Mouse (Mus musculus) cerebral cortex, adult 2 months (tissue): ENCODE measurements around the gene Rbfox1.

Experiments
- WGBS: fragments of 180-500 bp; shearing (Covaris S2); methylation state at CpG from one replicate; pipeline ENCODE4 v1.1.7; 2018; 5-methylcytosine and 5-hydroxymethylcytosine counted together

Rbfox1 gene

GRCm38 (mm10) chr16:6961931-6962379, 1076.8 kb downstream of the Rbfox1 start:
- WGBS: 56% methylated on average over 2 of the region's 2 CpGs

- WGBS: 39% methylated on average over 5 of the region's 5 CpGs
Observed at GRCm38 (mm10) chr16:6962508-6962907, 1077.4 kb downstream of the Rbfox1 start.

- 45% methylated on average over 4 of the region's 4 CpGs for WGBS
Observed at GRCm38 (mm10) chr16:6963533-6963932, 1078.4 kb downstream of the Rbfox1 start.

GRCm38 (mm10) chr16:6964720-6965583, 1079.8 kb downstream of the Rbfox1 start:
- WGBS: 41% methylated on average over 8 of the region's 8 CpGs

- 34% methylated on average over 4 of the region's 4 CpGs for WGBS
Observed at GRCm38 (mm10) chr16:6969986-6970385, 1084.8 kb downstream of the Rbfox1 start.

GRCm38 (mm10) chr16:6976341-6976740, 1091.2 kb downstream of the Rbfox1 start:
- 71% methylated on average over 7 of the region's 7 CpGs for WGBS

- 80% methylated on average over 2 of the region's 2 CpGs for WGBS
Observed at GRCm38 (mm10) chr16:6983947-6984346, 1098.8 kb downstream of the Rbfox1 start.

- WGBS: 54% methylated on average over 2 of the region's 2 CpGs
Observed at GRCm38 (mm10) chr16:6986494-6986893, 1101.3 kb downstream of the Rbfox1 start.

- 78% methylated on average over 5 of the region's 5 CpGs for WGBS
Observed at GRCm38 (mm10) chr16:6992251-6992650, 1107.1 kb downstream of the Rbfox1 start.

- 24% methylated on average over 2 of the region's 2 CpGs for WGBS
Observed at GRCm38 (mm10) chr16:6993180-6993579, 1108.0 kb downstream of the Rbfox1 start.

GRCm38 (mm10) chr16:6997109-6997508, 1112.0 kb downstream of the Rbfox1 start:
- 78% methylated on average over 4 of the region's 4 CpGs for WGBS

- 69% methylated on average over 7 of the region's 7 CpGs for WGBS
Observed at GRCm38 (mm10) chr16:6997834-6998233, 1112.7 kb downstream of the Rbfox1 start.

GRCm38 (mm10) chr16:7004565-7004964, 1119.4 kb downstream of the Rbfox1 start:
- WGBS: 92% methylated on average over 3 of the region's 3 CpGs

GRCm38 (mm10) chr16:7005478-7005877, 1120.3 kb downstream of the Rbfox1 start:
- 28% methylated on average over 3 of the region's 3 CpGs for WGBS

- whole genome bisulfite sequencing: 64% methylated on average over 7 of the region's 7 CpGs
Observed at GRCm38 (mm10) chr16:7017310-7017709, 1132.2 kb downstream of the Rbfox1 start.

- 54% methylated on average over 5 of the region's 5 CpGs for WGBS
Observed at GRCm38 (mm10) chr16:7034231-7034630, 1149.1 kb downstream of the Rbfox1 start.

GRCm38 (mm10) chr16:7036566-7036965, 1151.4 kb downstream of the Rbfox1 start:
- WGBS: 72% methylated on average over 3 of the region's 3 CpGs

- WGBS: 62% methylated on average over 8 of the region's 8 CpGs
Observed at GRCm38 (mm10) chr16:7036988-7037387, 1151.8 kb downstream of the Rbfox1 start.

GRCm38 (mm10) chr16:7038639-7039260, 1153.6 kb downstream of the Rbfox1 start:
- WGBS: 14% methylated on average over 18 of the region's 18 CpGs

GRCm38 (mm10) chr16:7039404-7040367, 1154.5 kb downstream of the Rbfox1 start:
- 7% methylated on average over 29 of the region's 30 CpGs for WGBS

GRCm38 (mm10) chr16:7040691-7041090, 1155.5 kb downstream of the Rbfox1 start:
- 53% methylated on average over 6 of the region's 6 CpGs for WGBS

GRCm38 (mm10) chr16:7047421-7047820, 1162.3 kb downstream of the Rbfox1 start:
- WGBS: 67% methylated on average over 2 of the region's 2 CpGs
